Mouse (Mus musculus) forebrain, embryonic 12.5 days (tissue): ENCODE results near the gene Plcb1. TPM values are rescaled to one million over a fixed set of nuclear protein-coding genes. Genes with fewer than 3 reads are reported as not detected.

Experiments used
- ATAC-seq: fragments of 200-750 bp; cut with Nextera tagmentation; 2 replicates; pipeline ENCODE4 v1.8.0; 2017; ENCODE audit warnings: moderate TSS enrichment; ENCODE audit not compliant: low FRiP score
- H3K27ac ChIP-seq: fragments of 300-500 bp; sonication (generic); 2 replicates; pipeline ENCODE4 v1.5.1; 2016; ENCODE audit warnings: mild to moderate bottlenecking
- H3K27me3 ChIP-seq: fragments of 300-500 bp; sonication (generic); 2 replicates; pipeline ENCODE4 v1.6.1; 2016; ENCODE audit warnings: mild to moderate bottlenecking
- H3K36me3 ChIP-seq: fragments of 300-500 bp; sonication (generic); replicated peaks from 2 replicates; pipeline ENCODE4 v1.6.1; 2016; ENCODE audit warnings: mild to moderate bottlenecking
- H3K4me1 ChIP-seq: fragments of 300-500 bp; sonication (generic); 2 replicates; pipeline ENCODE4 v1.6.1; 2016
- H3K4me2 ChIP-seq: fragments of 300-500 bp; sonication (generic); 2 replicates; pipeline ENCODE4 v1.6.1; 2016; ENCODE audit warnings: mild to moderate bottlenecking, moderate library complexity
- H3K4me3 ChIP-seq: fragments of 300-500 bp; sonication (generic); replicated peaks from 2 replicates; pipeline ENCODE4 v1.5.1; 2016; ENCODE audit warnings: mild to moderate bottlenecking
- H3K9ac ChIP-seq: fragments of 300-500 bp; sonication (generic); 2 replicates; pipeline ENCODE4 v1.6.1; 2016; ENCODE audit warnings: mild to moderate bottlenecking
- H3K9me3 ChIP-seq: fragments of 300-500 bp; sonication (generic); 2 replicates; pipeline ENCODE4 v1.6.1; 2016
- WGBS: fragments of 180-500 bp; shearing (Covaris S2); methylation state at CpG from one replicate; pipeline ENCODE4 v1.1.7; 2016; 5-methylcytosine and 5-hydroxymethylcytosine counted together
- polyA plus RNA-seq: library from polyadenylated mRNA; unstranded; fragments of >200 nt; fragmentation: Nextera tagmentation; extraction: Ambion mirVana; gene quantifications from 2 replicates; pipeline ENCODE4 v1.2.1, GENCODE M21; 2016

The Plcb1 gene
- polyA plus RNA-seq, 1 experiment from 2014 or later = 19.3 TPM

GRCm38 (mm10) chr2:135114501-135115128 is 328.7 kb downstream of the Plcb1 start:
- Histone ChIP-seq H3K4me2 (no peak overlapping the region), H3K9ac (no peak overlapping the region), H3K27me3 (no peaks in the 10 kb centered on the region), H3K36me3 (no peaks in the 10 kb centered on the region), H3K4me1 (no peaks in the 10 kb centered on the region), H3K9me3 (no peaks in the 10 kb centered on the region), H3K27ac (no peak overlapping the region), H3K4me3 (no peak overlapping the region)
- 74% methylated on average over 3 of the region's 3 CpGs for WGBS
- ATAC-seq = no peak

GRCm38 (mm10) chr2:135123057-135123456 is 337.2 kb downstream of the Plcb1 start:
- Histone ChIP-seq H3K27me3 (no peaks in the 10 kb centered on the region), H3K36me3 (no peaks in the 10 kb centered on the region), H3K4me1 (no peaks in the 10 kb centered on the region), H3K4me3 (no peak overlapping the region), H3K4me2 (no peak overlapping the region), H3K27ac (no peak overlapping the region), H3K9me3 (no peaks in the 10 kb centered on the region), H3K9ac (no peak overlapping the region)
- WGBS = 83% methylated on average over 4 of the region's 4 CpGs
- no peak for ATAC-seq

DNA sequence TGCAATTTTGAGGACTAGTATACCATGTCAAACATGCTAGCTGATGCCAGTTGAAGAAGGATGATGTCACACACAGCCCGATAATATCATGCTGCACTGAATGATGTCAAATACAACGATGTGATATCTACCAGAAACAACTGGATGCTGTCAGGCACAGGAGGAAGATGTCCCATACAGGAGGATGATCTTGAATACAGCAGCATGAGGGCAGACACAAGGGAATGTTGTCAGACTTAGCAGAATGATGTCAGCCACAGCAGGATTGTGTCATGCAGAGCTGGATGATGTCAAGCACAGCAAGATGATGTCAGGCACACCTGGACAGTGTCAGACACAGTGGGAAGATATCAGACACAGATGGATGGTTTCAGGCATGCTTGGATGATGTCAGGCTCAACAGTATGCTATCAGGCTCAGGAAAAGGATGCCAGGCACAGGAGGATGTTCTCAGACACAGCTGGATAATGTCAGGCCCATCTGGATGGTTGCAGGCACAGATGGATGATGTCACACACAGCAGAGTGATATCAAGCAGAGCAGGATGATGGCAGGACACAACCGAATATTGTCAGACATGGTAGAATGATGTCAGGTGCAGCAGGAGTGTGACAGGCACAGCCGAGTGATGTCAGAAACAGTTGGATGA is 338.0 kb downstream of the Plcb1 start:
- no peak overlapping the region for H3K4me3 ChIP-seq
- no peaks in the 10 kb centered on the region for H3K36me3 ChIP-seq
- 89% methylated on average over 4 of the region's 4 CpGs for WGBS
- no peak overlapping the region for H3K9ac ChIP-seq
- H3K9me3 ChIP-seq = no peaks in the 10 kb centered on the region
- H3K4me1 ChIP-seq = no peaks in the 10 kb centered on the region
- H3K27me3 ChIP-seq = no peaks in the 10 kb centered on the region
- no peak overlapping the region for H3K4me2 ChIP-seq
- no peak for ATAC-seq
- H3K27ac ChIP-seq = no peak overlapping the region

GRCm38 (mm10) chr2:135140576-135140975 is 354.7 kb downstream of the Plcb1 start:
- Histone ChIP-seq H3K36me3 (no peaks in the 10 kb centered on the region), H3K4me3 (no peak overlapping the region), H3K4me2 (no peak overlapping the region), H3K9ac (no peak overlapping the region), H3K27ac (no peak overlapping the region), H3K9me3 (no peaks in the 10 kb centered on the region), H3K27me3 (no peaks in the 10 kb centered on the region), H3K4me1 (peaks cover 9% of the 10 kb centered on the region)
- WGBS = 8% methylated on average over 8 of the region's 8 CpGs
- no peak for ATAC-seq

DNA sequence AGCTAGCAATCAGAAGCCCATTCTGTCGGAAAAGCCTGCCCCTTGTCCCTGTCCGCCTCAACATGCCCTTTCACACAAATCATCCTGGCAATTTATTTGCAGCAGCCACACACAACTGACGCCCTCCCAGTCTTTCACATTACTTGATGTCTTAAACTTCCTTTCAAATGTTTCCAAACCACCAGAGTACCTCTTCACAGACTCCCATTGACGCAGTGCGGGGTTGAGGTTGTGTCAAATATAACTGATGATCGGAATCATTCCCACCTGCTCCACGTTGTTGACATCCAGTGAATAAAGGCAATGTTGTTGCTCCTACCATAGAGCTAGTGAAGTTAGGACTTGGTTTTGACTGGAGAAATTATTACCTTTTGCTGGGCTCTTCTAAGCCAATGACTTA is 366.4 kb downstream of the Plcb1 start:
- H3K27me3 ChIP-seq = no peaks in the 10 kb centered on the region
- no peaks in the 10 kb centered on the region for H3K4me1 ChIP-seq
- H3K4me3 ChIP-seq = no peak overlapping the region
- no peaks in the 10 kb centered on the region for H3K36me3 ChIP-seq
- H3K9me3 ChIP-seq = no peaks in the 10 kb centered on the region
- H3K27ac ChIP-seq = no peak overlapping the region
- no peak overlapping the region for H3K9ac ChIP-seq
- no peak overlapping the region for H3K4me2 ChIP-seq
- ATAC-seq = no peak
- 87% methylated on average over 7 of the region's 7 CpGs for WGBS

DNA sequence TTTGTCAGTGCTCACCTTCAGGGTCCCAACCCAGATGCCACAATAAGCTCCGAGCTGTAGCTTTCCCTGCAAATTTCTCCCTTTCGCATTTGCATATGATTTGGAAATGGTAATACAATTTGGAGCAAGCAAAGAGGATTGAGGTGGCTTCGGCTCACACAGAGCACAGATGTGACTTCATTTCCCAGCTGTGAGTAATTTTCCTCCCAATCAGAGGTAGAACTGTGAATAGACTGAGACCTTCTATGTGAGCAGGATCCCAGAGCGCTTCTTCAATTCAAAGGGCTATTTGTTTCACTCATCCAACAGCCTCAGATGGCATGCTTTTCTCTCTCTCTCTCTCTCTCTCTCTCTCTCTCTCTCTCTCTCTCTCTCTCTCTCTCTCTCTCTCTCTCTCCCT is 367.4 kb downstream of the Plcb1 start:
- WGBS = 76% methylated on average over 4 of the region's 4 CpGs
- no peak overlapping the region for H3K27ac ChIP-seq
- H3K4me1 ChIP-seq = no peaks in the 10 kb centered on the region
- no peaks in the 10 kb centered on the region for H3K9me3 ChIP-seq
- H3K36me3 ChIP-seq = no peaks in the 10 kb centered on the region
- no peak overlapping the region for H3K9ac ChIP-seq
- H3K4me2 ChIP-seq = no peak overlapping the region
- H3K4me3 ChIP-seq = no peak overlapping the region
- no peak for ATAC-seq
- no peaks in the 10 kb centered on the region for H3K27me3 ChIP-seq

GRCm38 (mm10) chr2:135156055-135156454 is 370.2 kb downstream of the Plcb1 start:
- ATAC-seq = no peak
- H3K9me3 ChIP-seq = no peaks in the 10 kb centered on the region
- 84% methylated on average over 7 of the region's 7 CpGs for WGBS

GRCm38 (mm10) chr2:135157961-135158360 is 372.1 kb downstream of the Plcb1 start:
- ATAC-seq = no peak
- no peaks in the 10 kb centered on the region for H3K36me3 ChIP-seq
- H3K27ac ChIP-seq = no peak overlapping the region
- H3K4me3 ChIP-seq = no peak overlapping the region
- H3K9ac ChIP-seq = no peak overlapping the region
- H3K9me3 ChIP-seq = no peaks in the 10 kb centered on the region
- no peaks in the 10 kb centered on the region for H3K4me1 ChIP-seq
- no peak overlapping the region for H3K4me2 ChIP-seq
- H3K27me3 ChIP-seq = no peaks in the 10 kb centered on the region
- 98% methylated on average over 2 of the region's 2 CpGs for WGBS

More at GRCm38 (mm10) chr2:135156055-135156454, 370.2 kb downstream of the Plcb1 start:
- Histone ChIP-seq H3K27ac (no peak overlapping the region), H3K27me3 (no peaks in the 10 kb centered on the region), H3K36me3 (no peaks in the 10 kb centered on the region), H3K4me2 (no peak overlapping the region), H3K9ac (no peak overlapping the region), H3K4me3 (no peak overlapping the region), H3K4me1 (no peaks in the 10 kb centered on the region)

DNA sequence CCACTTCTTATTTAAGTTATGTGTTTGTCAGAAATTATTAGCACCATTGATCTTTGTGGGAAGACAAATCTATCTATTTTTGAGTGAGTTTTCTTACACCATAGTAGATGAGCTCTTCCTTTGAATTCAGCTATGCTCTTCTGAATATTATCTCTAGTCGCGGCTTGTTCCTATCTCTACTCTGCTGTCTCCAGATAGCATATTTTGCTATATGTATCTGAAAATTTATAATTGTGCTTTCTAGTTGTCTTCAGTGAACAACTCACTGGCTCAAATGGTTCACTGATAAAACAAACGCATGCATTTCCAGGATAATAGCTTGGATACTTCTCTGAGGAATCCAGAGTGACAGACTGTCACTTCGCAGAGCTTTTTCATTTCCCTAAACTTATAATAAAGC is 375.8 kb downstream of the Plcb1 start:
- Histone ChIP-seq H3K9me3 (no peaks in the 10 kb centered on the region), H3K4me2 (no peak overlapping the region), H3K4me1 (no peaks in the 10 kb centered on the region), H3K4me3 (no peak overlapping the region), H3K36me3 (no peaks in the 10 kb centered on the region), H3K27me3 (no peaks in the 10 kb centered on the region), H3K27ac (no peak overlapping the region), H3K9ac (no peak overlapping the region)
- 90% methylated on average over 4 of the region's 4 CpGs for WGBS
- no peak for ATAC-seq

- no peak overlapping the region for H3K4me3 ChIP-seq
- 83% methylated on average over 3 of the region's 3 CpGs for WGBS
- no peaks in the 10 kb centered on the region for H3K36me3 ChIP-seq
- no peak overlapping the region for H3K27ac ChIP-seq
- H3K27me3 ChIP-seq = no peaks in the 10 kb centered on the region
- ATAC-seq = no peak
- no peak overlapping the region for H3K4me2 ChIP-seq
- H3K4me1 ChIP-seq = no peaks in the 10 kb centered on the region
- H3K9ac ChIP-seq = no peak overlapping the region
- no peaks in the 10 kb centered on the region for H3K9me3 ChIP-seq
Observed at GRCm38 (mm10) chr2:135165512-135165911, 379.6 kb downstream of the Plcb1 start.

DNA sequence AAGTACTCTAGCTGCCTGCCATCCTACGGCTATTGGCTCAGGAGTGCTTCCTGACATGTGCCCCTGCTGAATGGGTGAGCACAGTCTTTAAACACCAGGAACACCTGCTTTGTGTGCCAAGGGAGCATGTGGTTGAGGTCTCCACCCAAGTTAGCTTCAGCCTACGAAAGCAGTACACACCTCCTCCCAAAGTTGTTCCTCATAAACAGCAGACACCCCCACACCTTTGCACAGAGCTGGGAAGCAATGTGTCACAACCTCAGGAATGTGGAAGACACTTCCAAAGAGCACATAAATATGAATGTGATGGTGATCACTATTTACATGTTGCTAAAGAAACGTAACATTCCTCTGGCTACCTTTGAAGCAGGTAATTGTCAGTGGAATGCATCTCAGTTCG is 389.7 kb downstream of the Plcb1 start:
- Histone ChIP-seq H3K36me3 (no peaks in the 10 kb centered on the region), H3K27me3 (no peaks in the 10 kb centered on the region), H3K4me2 (no peak overlapping the region), H3K9me3 (no peaks in the 10 kb centered on the region), H3K4me3 (no peak overlapping the region), H3K9ac (no peak overlapping the region), H3K4me1 (no peaks in the 10 kb centered on the region), H3K27ac (no peak overlapping the region)
- WGBS = 85% methylated on average over 4 of the region's 4 CpGs
- ATAC-seq = no peak

DNA sequence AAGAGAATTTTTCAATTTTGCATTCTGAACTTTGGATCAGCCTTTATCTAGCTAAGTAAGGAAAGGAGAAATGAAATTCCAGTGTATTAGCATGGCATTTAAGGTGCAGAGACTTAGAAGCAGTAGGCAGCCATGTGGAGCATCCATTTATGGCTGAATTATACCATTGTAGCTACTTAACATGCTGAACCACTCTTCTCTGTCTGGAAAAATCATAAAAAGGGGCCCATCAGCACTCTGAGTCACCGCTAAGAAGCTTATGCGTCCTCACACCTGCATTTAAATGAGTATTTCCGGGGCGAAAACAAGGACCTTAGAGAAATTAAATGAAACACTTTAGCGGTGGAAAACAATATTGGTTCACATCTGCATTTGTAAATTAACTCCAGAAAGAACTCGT is 401.8 kb downstream of the Plcb1 start:
- Histone ChIP-seq H3K4me3 (no peak overlapping the region), H3K36me3 (no peaks in the 10 kb centered on the region), H3K4me1 (peaks cover 5% of the 10 kb centered on the region; the same call in 1 of the 2 replicates), H3K9ac (no peak overlapping the region), H3K9me3 (no peaks in the 10 kb centered on the region), H3K27me3 (no peaks in the 10 kb centered on the region), H3K27ac (no peak overlapping the region), H3K4me2 (no peak overlapping the region)
- WGBS = 54% methylated on average over 6 of the region's 6 CpGs
- ATAC-seq = no peak

GRCm38 (mm10) chr2:135200830-135201229 is 415.0 kb downstream of the Plcb1 start:
- H3K4me3 ChIP-seq = no peak overlapping the region
- H3K9ac ChIP-seq = no peak overlapping the region
- no peak overlapping the region for H3K4me2 ChIP-seq
- no peak for ATAC-seq
- H3K27me3 ChIP-seq = no peaks in the 10 kb centered on the region
- H3K36me3 ChIP-seq = no peaks in the 10 kb centered on the region
- no peak overlapping the region for H3K27ac ChIP-seq
- no peaks in the 10 kb centered on the region for H3K9me3 ChIP-seq
- no peaks in the 10 kb centered on the region for H3K4me1 ChIP-seq
- WGBS = 86% methylated on average over 3 of the region's 3 CpGs
